Mouse (Mus musculus): Measurements from ENCODE around the gene Col1a1. TPM values are rescaled to one million over a fixed set of nuclear protein-coding genes. Genes with fewer than 3 reads are reported as not detected.

Gene Col1a1
- polyA plus RNA-seq, 1 experiment from 2014 or later = 136 TPM

GRCm38 (mm10) chr11:94988780-94989561, 52.9 kb downstream of the Col1a1 start:
- H3K27me3 ChIP-seq (ENCODE audit: control insufficient read depth, insufficient read depth, low read length) = no peaks in the 10 kb centered on the region; the same call in 1 of the 2 replicates
- H3K27ac ChIP-seq (ENCODE audit: low read depth, low read length) = peak overlapping the region; percentile 79
- WGBS = 18% methylated on average over 10 of the region's 10 CpGs
- H3K9ac ChIP-seq (ENCODE audit: low read length) = peak overlapping the region; percentile 82
- H3K9me3 ChIP-seq (ENCODE audit: control insufficient read depth, low read length) = no peaks in the 10 kb centered on the region
- ATAC-seq (ENCODE audit: low FRiP score) = no peak
- peak overlapping the region; percentile 98 for H3K4me2 ChIP-seq
- H3K4me3 ChIP-seq (ENCODE audit: low read depth, low read length) = peak overlapping the region; percentile 53
- H3K4me1 ChIP-seq (ENCODE audit: control insufficient read depth, insufficient read depth, low read length) = peaks cover 43% of the 10 kb centered on the region
- peak; percentile 92 for DNase-seq (ENCODE audit: low spot score, missing footprints)
- H3K36me3 ChIP-seq (ENCODE audit: control insufficient read depth, insufficient read depth, low read length) = no peaks in the 10 kb centered on the region

GRCm38 (mm10) chr11:94989562-94990017, 53.6 kb downstream of the Col1a1 start:
- under 1% methylated on average over 12 of the region's 12 CpGs for WGBS
- Histone ChIP-seq H3K27me3 (ENCODE audit: control insufficient read depth, insufficient read depth, low read length) (no peaks in the 10 kb centered on the region; the same call in 1 of the 2 replicates), H3K9ac (ENCODE audit: low read length) (peak overlapping the region; percentile 82), H3K4me1 (ENCODE audit: control insufficient read depth, insufficient read depth, low read length) (peaks cover 50% of the 10 kb centered on the region), H3K36me3 (ENCODE audit: control insufficient read depth, insufficient read depth, low read length) (no peaks in the 10 kb centered on the region), H3K4me3 (ENCODE audit: low read depth, low read length) (peak overlapping the region; percentile 53), H3K4me2 (peak overlapping the region; percentile 98), H3K27ac (ENCODE audit: low read depth, low read length) (peak overlapping the region; percentile 79), H3K9me3 (ENCODE audit: control insufficient read depth, low read length) (no peaks in the 10 kb centered on the region)
- ATAC-seq (ENCODE audit: low FRiP score) (peak; percentile 62), DNase-seq (ENCODE audit: low spot score, missing footprints) (peak; percentile 99)

- H3K9me3 ChIP-seq (ENCODE audit: control insufficient read depth, low read length) = no peaks in the 10 kb centered on the region
- ATAC-seq (ENCODE audit: low FRiP score) = no peak
- H3K27ac ChIP-seq (ENCODE audit: low read depth, low read length) = peak overlapping the region; percentile 80
- peak overlapping the region; percentile 89 for H3K4me3 ChIP-seq (ENCODE audit: low read depth, low read length)
- DNase-seq (ENCODE audit: low spot score, missing footprints) = no peak
- peak overlapping the region; percentile 97 for H3K9ac ChIP-seq (ENCODE audit: low read length)
- peak overlapping the region; percentile 98 for H3K4me2 ChIP-seq
- H3K4me1 ChIP-seq (ENCODE audit: control insufficient read depth, insufficient read depth, low read length) = peaks cover 56% of the 10 kb centered on the region
- no peaks in the 10 kb centered on the region; the same call in 1 of the 2 replicates for H3K27me3 ChIP-seq (ENCODE audit: control insufficient read depth, insufficient read depth, low read length)
- H3K36me3 ChIP-seq (ENCODE audit: control insufficient read depth, insufficient read depth, low read length) = 0 out of 2 replicates have a peak, but pooled peaks cover under 1% of the 10 kb centered on the region
- WGBS = 45% methylated on average over 6 of the region's 6 CpGs
Measured at GRCm38 (mm10) chr11:94990102-94990748, 54.2 kb downstream of the Col1a1 start.

GRCm38 (mm10) chr11:94990749-94991577, 54.9 kb downstream of the Col1a1 start, which contains the start of gene Ppp1r9b:
Gene Ppp1r9b (plus strand): TSS chr11:94991035.
- peak; percentile 87 for ATAC-seq (ENCODE audit: low FRiP score)
- Histone ChIP-seq H3K36me3 (ENCODE audit: control insufficient read depth, insufficient read depth, low read length) (0 out of 2 replicates have a peak, but pooled peaks cover 2% of the 10 kb centered on the region), H3K9ac (ENCODE audit: low read length) (peak within 1 kb of the TSS; percentile 97), H3K27me3 (ENCODE audit: control insufficient read depth, insufficient read depth, low read length) (no peaks in the 10 kb centered on the region; the same call in 1 of the 2 replicates), H3K4me2 (peak within 1 kb of the TSS; percentile 98), H3K4me3 (ENCODE audit: low read depth, low read length) (peak within 1 kb of the TSS; percentile 89), H3K9me3 (ENCODE audit: control insufficient read depth, low read length) (no peaks in the 10 kb centered on the region), H3K4me1 (ENCODE audit: control insufficient read depth, insufficient read depth, low read length) (peaks cover 63% of the 10 kb centered on the region), H3K27ac (ENCODE audit: low read depth, low read length) (peak within 1 kb of the TSS; percentile 80)
- under 1% methylated on average over 55 of the region's 69 CpGs for WGBS
- peak; percentile 99 for DNase-seq (ENCODE audit: low spot score, missing footprints)

GRCm38 (mm10) chr11:94991641-94992479, 55.8 kb downstream of the Col1a1 start:
- Histone ChIP-seq H3K9me3 (ENCODE audit: control insufficient read depth, low read length) (no peaks in the 10 kb centered on the region), H3K27ac (ENCODE audit: low read depth, low read length) (peak overlapping the region; percentile 40; the same call in 1 of the 2 replicates), H3K4me2 (peak overlapping the region; percentile 98), H3K4me1 (ENCODE audit: control insufficient read depth, insufficient read depth, low read length) (peaks cover 63% of the 10 kb centered on the region), H3K9ac (ENCODE audit: low read length) (peak overlapping the region; percentile 97), H3K4me3 (ENCODE audit: low read depth, low read length) (peak overlapping the region; percentile 89), H3K36me3 (ENCODE audit: control insufficient read depth, insufficient read depth, low read length) (peaks cover 9% of the 10 kb centered on the region; the same call in 1 of the 2 replicates), H3K27me3 (ENCODE audit: control insufficient read depth, insufficient read depth, low read length) (no peaks in the 10 kb centered on the region; the same call in 1 of the 2 replicates)
- ATAC-seq (ENCODE audit: low FRiP score) (peak; percentile 35; the same call in 1 of the 2 replicates), DNase-seq (ENCODE audit: low spot score, missing footprints) (peak; percentile 92)
- under 1% methylated on average over 98 of the region's 99 CpGs for WGBS

- Histone ChIP-seq H3K4me2 (peak overlapping the region; percentile 98), H3K4me1 (ENCODE audit: control insufficient read depth, insufficient read depth, low read length) (peaks cover 57% of the 10 kb centered on the region), H3K36me3 (ENCODE audit: control insufficient read depth, insufficient read depth, low read length) (peaks cover 9% of the 10 kb centered on the region; the same call in 1 of the 2 replicates), H3K9ac (ENCODE audit: low read length) (peak overlapping the region; percentile 97), H3K9me3 (ENCODE audit: control insufficient read depth, low read length) (no peaks in the 10 kb centered on the region), H3K27me3 (ENCODE audit: control insufficient read depth, insufficient read depth, low read length) (no peaks in the 10 kb centered on the region; the same call in 1 of the 2 replicates), H3K4me3 (ENCODE audit: low read depth, low read length) (peak overlapping the region; percentile 89), H3K27ac (ENCODE audit: low read depth, low read length) (no peak overlapping the region)
- DNase-seq (ENCODE audit: low spot score, missing footprints) (no peak), ATAC-seq (ENCODE audit: low FRiP score) (no peak)
- 1% methylated on average over 18 of the region's 20 CpGs for WGBS
Measured at GRCm38 (mm10) chr11:94992480-94992753, 56.4 kb downstream of the Col1a1 start.

GRCm38 (mm10) chr11:94992754-94993606, 57.0 kb downstream of the Col1a1 start:
- DNase-seq (ENCODE audit: low spot score, missing footprints) = peak; percentile 86
- Histone ChIP-seq H3K27me3 (ENCODE audit: control insufficient read depth, insufficient read depth, low read length) (no peaks in the 10 kb centered on the region; the same call in 1 of the 2 replicates), H3K4me2 (peak overlapping the region; percentile 98), H3K36me3 (ENCODE audit: control insufficient read depth, insufficient read depth, low read length) (peaks cover 13% of the 10 kb centered on the region; the same call in 1 of the 2 replicates), H3K9me3 (ENCODE audit: control insufficient read depth, low read length) (no peaks in the 10 kb centered on the region), H3K27ac (ENCODE audit: low read depth, low read length) (no peak overlapping the region), H3K9ac (ENCODE audit: low read length) (peak overlapping the region; percentile 97), H3K4me3 (ENCODE audit: low read depth, low read length) (peak overlapping the region; percentile 89), H3K4me1 (ENCODE audit: control insufficient read depth, insufficient read depth, low read length) (peaks cover 55% of the 10 kb centered on the region)
- 2% methylated on average over 22 of the region's 22 CpGs for WGBS
- no peak for ATAC-seq (ENCODE audit: low FRiP score)
